Comparison of ENCODE assay signal across 9 mouse cellular contexts in genomic region chr12:52774382-52774781, GRCm38 (mm10).
A peak's percentile ranks its signal among the peaks of the same experiment; 100 is the strongest.
DNase-seq lines count a peak whose midpoint lies in the region; ATAC-seq and TF ChIP-seq lines count a peak whose summit lies in the region.
"Had no signal": no experiment of that assay in that cellular context is flagged by ENCODE, and none has a peak within 500 bp of the region (broad histone marks: within the 10 kb centered on the region; RNA-seq: fewer than 3 reads in every experiment).

No protein-coding gene starts in this region.

- 28% methylated on average over 6 of the region's 6 CpGs for WGBS in midbrain, embryonic 10.5 days
- 35% methylated on average over 6 of the region's 6 CpGs for WGBS in lung, postnatal 0 days

- H3K36me3 ChIP-seq in midbrain, embryonic 10.5 days = no peaks in the 10 kb centered on the region
- no peaks in the 10 kb centered on the region for H3K36me3 ChIP-seq in lung, postnatal 0 days (ENCODE audit: insufficient read depth, low read length)
- H3K36me3 ChIP-seq: stomach, embryonic 15.5 days had no signal

- H3K27ac ChIP-seq in midbrain, embryonic 10.5 days (replicated peaks) = peak overlapping the region; percentile 69
- no peak overlapping the region for H3K27ac ChIP-seq in lung, postnatal 0 days (ENCODE audit: low read length)

- no peak for ATAC-seq in lung, postnatal 0 days

- TF ChIP-seq EP300 in lung, postnatal 0 days (IDR thresholded peaks at IDR 0.05) = no peak

- DNase-seq in embryo, embryonic 10.5 days (ENCODE audit: low spot score) = peak; percentile 52
- no peak for DNase-seq in embryo, embryonic 9.5 days (ENCODE audit: extremely low spot score)
- peak; percentile 63 for DNase-seq in right cerebral cortex, adult 18-20 months
- DNase-seq in right cerebral cortex, postnatal 4 days = no peak
- no peak for DNase-seq in midbrain, embryonic 10.5 days (ENCODE audit: low spot score)
- DNase-seq in adrenal gland, postnatal 14 days = no peak
- no peak for DNase-seq in lung, postnatal 0 days (ENCODE audit: low spot score)
- DNase-seq in frontal cortex, postnatal 14 days (ENCODE audit: low spot score in 2 of 2) = no peak

- peaks cover 62% of the 10 kb centered on the region for H3K4me1 ChIP-seq in midbrain, embryonic 10.5 days
- H3K4me1 ChIP-seq in lung, postnatal 0 days (ENCODE audit: insufficient read depth, low read depth, low read length) = 0 out of 2 replicates have a peak, but pooled peaks cover 5% of the 10 kb centered on the region

- no peak overlapping the region for H3K4me3 ChIP-seq in midbrain, embryonic 10.5 days
- no peak overlapping the region for H3K4me3 ChIP-seq in lung, postnatal 0 days (ENCODE audit: low read depth, low read length)
- H3K4me3 ChIP-seq: stomach, embryonic 15.5 days had no signal

- no peaks in the 10 kb centered on the region; the same call in 1 of the 2 replicates for H3K27me3 ChIP-seq in midbrain, embryonic 10.5 days (ENCODE audit: low read depth, poor library complexity, severe bottlenecking)
- H3K27me3 ChIP-seq in lung, postnatal 0 days (replicated peaks; ENCODE audit: insufficient read depth, low read length) = no peaks in the 10 kb centered on the region
- H3K27me3 ChIP-seq: stomach, embryonic 15.5 days had no signal

- H3K9ac ChIP-seq in lung, postnatal 0 days (replicated peaks; ENCODE audit: low read depth) = no peak overlapping the region
- H3K9ac ChIP-seq: stomach, embryonic 15.5 days had no signal

- TF ChIP-seq CTCF in lung, postnatal 0 days (IDR thresholded peaks at IDR 0.05) = no peak

- no peak overlapping the region for H3K4me2 ChIP-seq in lung, postnatal 0 days (replicated peaks; ENCODE audit: low read depth, low read length)
- H3K4me2 ChIP-seq: stomach, embryonic 15.5 days had no signal

- H3K9me3 ChIP-seq in midbrain, embryonic 10.5 days (replicated peaks) = no peaks in the 10 kb centered on the region
- H3K9me3 ChIP-seq in lung, postnatal 0 days (ENCODE audit: low read length) = no peaks in the 10 kb centered on the region
- H3K9me3 ChIP-seq: stomach, embryonic 15.5 days had no signal

Comparison
In these comparisons a context has a peak if more than half of its experiments do, and no peak if none do; other contexts are left out.
1. DNase-seq: peak in embryo, embryonic 10.5 days (single experiment) and right cerebral cortex, adult 18-20 months (single experiment); none in embryo, embryonic 9.5 days (single experiment), right cerebral cortex, postnatal 4 days (single experiment), midbrain, embryonic 10.5 days (single experiment), adrenal gland, postnatal 14 days (single experiment), lung, postnatal 0 days (single experiment) and frontal cortex, postnatal 14 days (0 of 2).